8 mouse cellular contexts compared by ENCODE assay signal in the genomic region with DNA sequence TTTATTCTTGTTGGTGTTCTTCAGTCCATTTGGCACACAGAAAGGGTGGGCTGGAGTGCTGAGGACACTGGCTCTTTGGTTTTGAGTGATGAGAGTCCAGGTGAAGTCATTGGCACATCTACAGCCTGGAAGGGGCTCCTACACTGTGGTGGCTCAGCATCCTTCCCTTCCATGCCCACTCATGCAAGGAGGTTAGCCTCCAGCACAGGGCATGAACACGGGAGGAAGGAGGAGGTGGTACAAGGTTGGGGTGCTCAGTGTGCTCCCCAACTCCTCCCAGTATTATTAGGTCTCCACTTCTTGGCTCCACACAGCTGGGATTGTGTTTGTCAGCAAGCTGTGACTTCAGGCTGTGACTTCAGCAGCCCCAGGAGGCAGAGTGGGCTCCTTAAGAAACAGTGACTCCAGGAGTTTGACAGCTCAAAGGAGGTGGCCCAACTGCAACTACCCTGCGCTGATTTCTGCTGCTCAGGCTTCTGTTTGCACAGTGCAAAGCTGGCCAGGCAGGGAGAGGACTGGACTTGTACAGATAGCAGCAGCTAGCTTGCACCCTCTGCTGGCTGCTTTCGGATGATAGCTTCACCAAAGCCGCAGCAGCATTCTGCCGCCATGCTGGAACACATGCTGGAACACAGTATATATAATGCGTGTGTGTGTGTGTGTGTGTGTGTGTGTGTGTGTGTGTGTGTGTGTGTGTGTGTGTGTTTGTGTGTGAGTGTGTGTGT. TPM values are rescaled to one million over a fixed set of nuclear protein-coding genes. Genes with fewer than 3 reads are reported as not detected.
DNase-seq lines count a peak whose midpoint lies in the region; ATAC-seq lines count a peak whose summit lies in the region.

No protein-coding gene starts in this region.

- 8% methylated on average over 6 of the region's 6 CpGs for WGBS in intestine, embryonic 16.5 days
- WGBS in midbrain, embryonic 11.5 days, result 11% methylated on average over 6 of the region's 6 CpGs
- WGBS in stomach, embryonic 14.5 days, result 6% methylated on average over 6 of the region's 6 CpGs

- H3K27ac ChIP-seq in intestine, embryonic 16.5 days (ENCODE audit: low read length), result no peak overlapping the region
- H3K27ac ChIP-seq in midbrain, embryonic 11.5 days (ENCODE audit: low read depth, low read length), result no peak overlapping the region
- H3K27ac ChIP-seq in stomach, embryonic 14.5 days (ENCODE audit: low read length), result no peak overlapping the region

- H3K36me3 ChIP-seq in intestine, embryonic 16.5 days (ENCODE audit: control insufficient read depth, insufficient read depth, low read length), result no peaks in the 10 kb centered on the region
- H3K36me3 ChIP-seq in midbrain, embryonic 11.5 days (ENCODE audit: control insufficient read depth, insufficient read depth, low read length), result no peaks in the 10 kb centered on the region
- no peaks in the 10 kb centered on the region for H3K36me3 ChIP-seq in stomach, embryonic 14.5 days (ENCODE audit: control insufficient read depth, insufficient read depth, low read length)

- no peak overlapping the region for H3K9ac ChIP-seq in intestine, embryonic 16.5 days (ENCODE audit: low read depth, low read length)
- no peak overlapping the region for H3K9ac ChIP-seq in midbrain, embryonic 11.5 days (ENCODE audit: low read length)
- no peak overlapping the region for H3K9ac ChIP-seq in stomach, embryonic 14.5 days (replicated peaks; ENCODE audit: low read depth, low read length)

- H3K9me3 ChIP-seq in intestine, embryonic 16.5 days (ENCODE audit: control insufficient read depth, low read length), result no peaks in the 10 kb centered on the region
- no peaks in the 10 kb centered on the region for H3K9me3 ChIP-seq in midbrain, embryonic 11.5 days (ENCODE audit: control insufficient read depth, low read length)
- no peaks in the 10 kb centered on the region for H3K9me3 ChIP-seq in stomach, embryonic 14.5 days (ENCODE audit: control insufficient read depth, low read depth, low read length)

- DNase-seq in layer of hippocampus, adult 11-12 months (ENCODE audit: low spot score), result peak; percentile 89
- no peak for DNase-seq in layer of hippocampus, adult 9-10 months (ENCODE audit: low spot score)
- DNase-seq in embryo, embryonic 9.5 days (ENCODE audit: extremely low spot score), result peak; percentile 82
- DNase-seq in gastrocnemius, postnatal 4 days (ENCODE audit: low spot score in 2 of 2), result peak; percentile 43 to 83
- DNase-seq in left cerebral cortex, postnatal 4 days, result peak; percentile 90
- peak; percentile 95 for DNase-seq in midbrain, embryonic 11.5 days (ENCODE audit: low spot score, missing footprints)

- ATAC-seq in intestine, embryonic 16.5 days, result peak; percentile 80
- ATAC-seq in midbrain, embryonic 11.5 days (ENCODE audit: low FRiP score), result peak; percentile 84
- ATAC-seq in stomach, embryonic 14.5 days (ENCODE audit: insufficient number of reproducible peaks, insufficient read depth, low FRiP score, low read depth), result peak; percentile 80

- no peak overlapping the region for H3K4me2 ChIP-seq in intestine, embryonic 16.5 days (ENCODE audit: low read depth, low read length)
- no peak overlapping the region for H3K4me2 ChIP-seq in midbrain, embryonic 11.5 days
- no peak overlapping the region for H3K4me2 ChIP-seq in stomach, embryonic 14.5 days (replicated peaks; ENCODE audit: low read depth, low read length)

- H3K4me1 ChIP-seq in intestine, embryonic 16.5 days (ENCODE audit: control insufficient read depth, insufficient read depth, low read length), result peaks cover 21% of the 10 kb centered on the region
- H3K4me1 ChIP-seq in midbrain, embryonic 11.5 days (ENCODE audit: control insufficient read depth, insufficient read depth, low read length), result 0 out of 2 replicates have a peak, but pooled peaks cover 3% of the 10 kb centered on the region
- peaks cover 14% of the 10 kb centered on the region for H3K4me1 ChIP-seq in stomach, embryonic 14.5 days (ENCODE audit: control insufficient read depth, insufficient read depth, low read length)

- intact Hi-C loops in left cerebral cortex, postnatal 4 days (cut with DNase I), result loop anchor here (5.0 kb wide), 1 partner anchor 131 kb away; the partner anchor contains the start of gene Rhou

- no peaks in the 10 kb centered on the region for H3K27me3 ChIP-seq in intestine, embryonic 16.5 days (replicated peaks; ENCODE audit: control insufficient read depth, insufficient read depth, low read length)
- no peaks in the 10 kb centered on the region; the same call in none of the 2 replicates for H3K27me3 ChIP-seq in midbrain, embryonic 11.5 days (ENCODE audit: control insufficient read depth, insufficient read depth, low read length)
- H3K27me3 ChIP-seq in stomach, embryonic 14.5 days (ENCODE audit: control insufficient read depth, insufficient read depth, low read length), result no peaks in the 10 kb centered on the region

- H3K4me3 ChIP-seq in intestine, embryonic 16.5 days (ENCODE audit: low read length), result no peak overlapping the region
- H3K4me3 ChIP-seq in midbrain, embryonic 11.5 days (ENCODE audit: low read depth, low read length), result no peak overlapping the region
- no peak overlapping the region for H3K4me3 ChIP-seq in stomach, embryonic 14.5 days (ENCODE audit: low read depth, low read length)

RNA-seq across cellular contexts. Expression of gene Rab4a, which starts 22.1 kb away (rescaled TPM):
- 10 to 100 TPM; 14.2 to 14.3 TPM for total RNA-seq in gastrocnemius, postnatal 4 days (2021)
- 66.9 and 71.9 TPM in 2 replicates for polyA plus RNA-seq in intestine, embryonic 16.5 days (2015; fragmentation: Nextera tagmentation; extraction: Ambion mirVana)
- 10 to 100 TPM; 61.7 to 68.4 TPM for total RNA-seq in left cerebral cortex, postnatal 4 days (2021)
- polyA plus RNA-seq in midbrain, embryonic 11.5 days (2014; fragmentation: Nextera tagmentation; extraction: Ambion mirVana), result 58.8 and 61.2 TPM in 2 replicates
- polyA plus RNA-seq in stomach, embryonic 14.5 days (2014; fragmentation: Nextera tagmentation; extraction: Ambion mirVana), result 45.8 and 52.6 TPM in 2 replicates
